Mouse (Mus musculus) limb, embryonic 15.5 days (tissue): ENCODE data around the gene Bag3. TPM values are rescaled to one million over a fixed set of nuclear protein-coding genes. Genes with fewer than 3 reads are reported as not detected.
A peak's percentile ranks its signal among the peaks of the same experiment; 100 is the strongest.

ENCODE experiments used
- ATAC-seq: fragments of 200-750 bp; cut with Nextera tagmentation; 2 replicates; pipeline ENCODE4 v1.8.0; 2017; ENCODE audit warnings: low read depth, moderate TSS enrichment; ENCODE audit not compliant: insufficient number of reproducible peaks, low FRiP score, low TSS enrichment
- H3K27ac ChIP-seq: fragments of 300-500 bp; sonication (generic); 2 replicates; pipeline ENCODE4 v1.5.1; 2015; ENCODE audit warnings: moderate library complexity, mild to moderate bottlenecking, inconsistent platforms
- H3K27me3 ChIP-seq: fragments of 300-500 bp; sonication (generic); 2 replicates; pipeline ENCODE4 v1.6.1; 2015; ENCODE audit warnings: inconsistent platforms
- H3K36me3 ChIP-seq: fragments of 300-500 bp; sonication (generic); 2 replicates; pipeline ENCODE4 v1.6.1; 2015; ENCODE audit warnings: inconsistent platforms
- H3K4me1 ChIP-seq: fragments of 300-500 bp; sonication (generic); 2 replicates; pipeline ENCODE4 v1.6.1; 2015; ENCODE audit warnings: inconsistent platforms
- H3K4me2 ChIP-seq: fragments of 300-500 bp; sonication (generic); 2 replicates; pipeline ENCODE4 v1.6.1; 2015; ENCODE audit warnings: mild to moderate bottlenecking, inconsistent platforms
- H3K4me3 ChIP-seq: fragments of 300-500 bp; sonication (generic); 2 replicates; pipeline ENCODE4 v1.5.1; 2015; ENCODE audit warnings: mild to moderate bottlenecking, inconsistent platforms
- H3K9ac ChIP-seq: fragments of 300-500 bp; sonication (generic); 2 replicates; pipeline ENCODE4 v1.6.1; 2015; ENCODE audit warnings: inconsistent platforms
- H3K9me3 ChIP-seq: fragments of 300-500 bp; sonication (generic); 2 replicates; pipeline ENCODE4 v1.6.1; 2016; ENCODE audit warnings: inconsistent platforms
- WGBS: fragments of 180-500 bp; shearing (Covaris S2); methylation state at CpG from one replicate; pipeline ENCODE4 v1.1.7; 2015; 5-methylcytosine and 5-hydroxymethylcytosine counted together
- polyA plus RNA-seq: library from polyadenylated mRNA; unstranded; fragments of >200 nt; fragmentation: Nextera tagmentation; extraction: Ambion mirVana; gene quantifications from 2 replicates; pipeline ENCODE4 v1.2.1, GENCODE M21; 2015

Gene Bag3
- polyA plus RNA-seq, 1 experiment from 2014 or later: 21.8 TPM

DNA sequence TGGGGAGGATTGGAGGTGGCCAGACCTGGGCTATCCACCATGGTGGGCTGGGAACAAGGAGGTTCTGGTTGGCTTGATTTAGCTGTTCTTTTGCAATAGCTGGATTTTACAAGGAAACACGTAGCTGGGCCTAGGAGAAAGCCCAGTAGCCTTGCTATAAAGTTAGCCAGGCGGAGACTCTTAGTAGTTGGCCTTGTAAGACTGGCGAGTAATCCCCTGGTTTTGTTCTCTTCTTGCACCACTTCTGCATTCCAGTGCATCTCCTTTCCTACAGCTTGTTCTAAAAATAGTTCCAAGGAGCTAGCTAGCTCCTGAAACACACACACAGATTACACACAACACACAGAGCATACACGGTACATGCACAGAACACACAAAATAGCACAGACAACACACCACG lies 15.4 kb downstream of the Bag3 start:
- no peaks in the 10 kb centered on the region for H3K9me3 ChIP-seq
- no peak overlapping the region for H3K9ac ChIP-seq
- H3K27ac ChIP-seq: no peak overlapping the region
- no peak for ATAC-seq
- H3K4me3 ChIP-seq: no peak overlapping the region
- H3K36me3 ChIP-seq: peaks cover 28% of the 10 kb centered on the region
- H3K4me1 ChIP-seq: peaks cover 34% of the 10 kb centered on the region
- H3K4me2 ChIP-seq: no peak overlapping the region
- H3K27me3 ChIP-seq: no peaks in the 10 kb centered on the region
- 59% methylated on average over 5 of the region's 5 CpGs for WGBS

DNA sequence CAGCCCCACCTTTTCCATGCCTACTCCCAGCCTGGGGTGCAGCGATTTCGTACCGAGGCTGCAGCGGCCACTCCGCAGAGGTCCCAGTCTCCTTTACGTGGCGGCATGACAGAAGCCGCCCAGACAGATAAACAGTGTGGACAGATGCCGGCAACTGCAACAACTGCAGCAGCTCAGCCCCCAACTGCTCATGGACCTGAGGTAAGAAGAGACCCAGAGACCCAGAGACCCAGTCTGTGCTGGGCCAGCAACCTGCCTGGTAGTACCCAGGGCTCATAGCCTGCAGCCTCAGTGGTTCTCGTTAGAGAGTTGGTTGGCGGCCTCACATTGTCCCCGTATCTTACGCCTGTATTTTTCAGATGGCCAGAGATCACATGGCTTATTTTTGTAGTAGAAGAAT lies 16.7 kb downstream of the Bag3 start:
- Histone ChIP-seq H3K4me1 (peaks cover 27% of the 10 kb centered on the region), H3K27ac (no peak overlapping the region)

DNA sequence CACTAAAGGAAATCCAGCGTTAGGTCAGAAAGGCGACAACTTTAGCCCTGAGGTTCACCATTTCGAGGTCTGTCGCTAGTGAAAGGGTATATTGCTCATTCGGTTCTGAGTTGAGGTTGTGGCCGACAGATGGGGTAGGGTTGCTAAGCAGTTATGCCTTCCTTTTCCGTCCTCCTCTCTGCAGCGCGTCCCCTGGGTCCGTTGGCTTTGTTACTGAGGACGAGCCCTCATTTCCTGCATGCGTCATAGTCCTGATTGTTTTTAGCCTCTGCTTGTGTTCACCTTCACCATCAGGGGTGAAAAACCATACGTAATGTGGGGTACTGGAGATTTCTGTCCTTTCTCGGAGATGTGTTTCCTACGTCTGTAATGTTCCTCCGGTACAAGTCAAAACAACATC lies 17.3 kb downstream of the Bag3 start:
- no peak for ATAC-seq
- Histone ChIP-seq H3K4me2 (no peak overlapping the region), H3K9me3 (no peaks in the 10 kb centered on the region), H3K36me3 (peaks cover 47% of the 10 kb centered on the region), H3K4me3 (no peak overlapping the region), H3K27me3 (no peaks in the 10 kb centered on the region), H3K9ac (no peak overlapping the region), H3K4me1 (peaks cover 22% of the 10 kb centered on the region), H3K27ac (peak overlapping the region; percentile 59)
- WGBS: 88% methylated on average over 16 of the region's 16 CpGs

More for the DNA sequence above, 16.7 kb downstream of the Bag3 start:
- Histone ChIP-seq H3K36me3 (peaks cover 41% of the 10 kb centered on the region), H3K4me2 (no peak overlapping the region), H3K4me3 (no peak overlapping the region), H3K27me3 (no peaks in the 10 kb centered on the region), H3K9ac (no peak overlapping the region), H3K9me3 (no peaks in the 10 kb centered on the region)
- WGBS: 92% methylated on average over 13 of the region's 13 CpGs
- ATAC-seq: no peak

DNA sequence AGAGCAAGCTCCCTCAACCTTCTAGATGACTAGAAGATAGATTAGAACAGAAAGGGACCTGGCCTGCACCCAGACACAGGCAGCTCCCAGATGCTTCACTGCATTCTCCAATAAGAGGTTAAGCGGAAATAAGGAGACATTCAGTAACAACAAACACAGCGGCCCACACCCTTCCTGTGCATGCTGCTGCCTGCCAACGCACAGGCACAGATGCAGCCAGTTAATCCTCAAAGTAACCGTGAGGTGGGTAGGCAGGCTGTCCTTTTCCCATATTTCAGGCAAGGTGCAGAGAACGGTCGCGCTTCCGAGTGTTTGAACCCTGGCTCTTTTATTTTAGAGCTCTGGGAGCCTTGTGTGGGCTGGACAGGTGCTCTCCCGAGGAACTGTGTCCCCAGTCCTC lies 17.8 kb downstream of the Bag3 start:
- no peak overlapping the region for H3K4me2 ChIP-seq
- H3K9me3 ChIP-seq: no peaks in the 10 kb centered on the region
- H3K27me3 ChIP-seq: no peaks in the 10 kb centered on the region
- peaks cover 52% of the 10 kb centered on the region for H3K36me3 ChIP-seq
- WGBS: 56% methylated on average over 9 of the region's 9 CpGs
- peak overlapping the region; percentile 59 for H3K27ac ChIP-seq
- no peak overlapping the region for H3K4me3 ChIP-seq
- H3K4me1 ChIP-seq: peaks cover 18% of the 10 kb centered on the region
- no peak for ATAC-seq
- H3K9ac ChIP-seq: no peak overlapping the region

DNA sequence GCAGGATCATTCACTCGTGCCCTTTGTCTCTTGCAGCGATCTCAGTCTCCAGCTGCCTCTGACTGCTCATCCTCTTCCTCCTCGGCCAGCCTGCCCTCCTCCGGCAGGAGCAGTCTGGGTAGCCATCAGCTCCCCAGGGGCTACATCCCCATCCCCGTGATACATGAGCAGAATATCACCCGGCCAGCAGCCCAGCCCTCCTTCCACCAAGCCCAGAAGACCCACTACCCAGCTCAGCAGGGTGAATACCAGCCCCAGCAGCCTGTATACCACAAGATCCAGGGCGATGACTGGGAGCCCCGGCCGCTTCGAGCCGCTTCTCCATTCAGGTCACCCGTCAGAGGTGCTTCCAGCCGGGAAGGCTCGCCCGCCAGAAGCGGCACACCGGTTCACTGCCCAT lies 18.4 kb downstream of the Bag3 start:
- no peak overlapping the region for H3K4me3 ChIP-seq
- WGBS: 88% methylated on average over 17 of the region's 17 CpGs
- ATAC-seq: no peak
- no peaks in the 10 kb centered on the region for H3K27me3 ChIP-seq
- H3K4me2 ChIP-seq: no peak overlapping the region
- no peaks in the 10 kb centered on the region for H3K9me3 ChIP-seq
- peaks cover 57% of the 10 kb centered on the region for H3K36me3 ChIP-seq
- 0 out of 2 replicates have a peak overlapping the region, but pooled peaks have one; percentile 59 for H3K27ac ChIP-seq
- no peak overlapping the region for H3K9ac ChIP-seq
- H3K4me1 ChIP-seq: peaks cover 18% of the 10 kb centered on the region

DNA sequence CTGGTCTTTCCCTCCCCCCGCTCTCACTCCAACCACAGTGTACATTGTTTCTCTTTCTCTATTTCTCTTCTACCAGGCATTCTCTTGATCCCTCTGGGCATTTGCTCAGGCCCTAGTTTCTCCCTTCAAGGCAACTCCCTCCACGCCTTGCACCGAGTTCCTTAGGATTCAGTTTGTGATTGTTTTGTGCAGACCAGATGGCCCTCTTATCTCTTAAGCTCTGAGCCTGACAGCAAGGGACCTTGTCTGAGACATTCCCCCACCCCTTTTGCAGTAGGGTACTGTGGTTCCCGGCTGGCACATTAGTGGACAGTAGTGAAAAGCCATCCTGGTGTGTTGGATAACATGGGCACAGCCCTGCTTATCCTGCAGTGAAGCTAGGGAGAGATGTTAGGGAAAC lies 19.1 kb downstream of the Bag3 start:
- Histone ChIP-seq H3K27ac (no peak overlapping the region), H3K4me1 (peaks cover 16% of the 10 kb centered on the region), H3K4me2 (no peak overlapping the region), H3K27me3 (no peaks in the 10 kb centered on the region), H3K4me3 (no peak overlapping the region), H3K36me3 (peaks cover 64% of the 10 kb centered on the region), H3K9ac (no peak overlapping the region), H3K9me3 (no peaks in the 10 kb centered on the region)
- WGBS: 65% methylated on average over 4 of the region's 4 CpGs
- no peak for ATAC-seq

DNA sequence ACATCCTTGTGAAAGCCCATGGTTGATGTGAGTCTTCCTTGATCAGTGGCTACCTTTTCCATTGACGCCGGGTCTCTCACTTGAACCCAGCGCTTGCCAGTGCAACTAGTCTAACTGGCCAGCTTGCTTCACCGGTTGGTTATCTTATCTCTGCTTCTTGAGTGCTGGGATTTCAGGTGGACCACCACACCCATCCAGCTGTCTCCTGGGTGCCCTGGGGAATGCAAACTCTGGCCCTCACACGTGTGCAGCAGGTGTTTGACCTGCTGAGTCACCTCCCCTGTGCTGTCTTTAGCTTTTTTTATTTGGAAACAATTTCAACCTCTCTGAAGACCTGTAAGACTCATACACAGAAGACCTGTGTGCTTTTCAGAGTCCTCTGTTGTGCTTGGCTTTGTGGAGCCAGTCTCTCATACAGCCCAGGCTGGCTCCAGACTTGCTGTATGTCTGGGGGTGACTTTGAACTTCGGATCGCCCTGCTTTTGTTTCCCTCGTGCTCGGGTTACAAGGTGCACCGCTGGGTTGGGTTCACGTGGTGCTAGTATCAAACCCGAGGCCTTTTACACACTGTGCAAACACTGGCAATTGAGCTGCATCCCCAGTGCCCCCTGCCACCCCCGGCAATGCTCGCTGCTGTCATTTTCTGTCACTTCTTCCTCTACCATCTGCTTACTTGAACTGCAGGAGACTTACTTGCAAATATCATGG lies 19.9 kb downstream of the Bag3 start:
- Histone ChIP-seq H3K9ac (no peak overlapping the region), H3K4me3 (no peak overlapping the region), H3K27me3 (no peaks in the 10 kb centered on the region), H3K4me1 (peaks cover 8% of the 10 kb centered on the region), H3K4me2 (no peak overlapping the region), H3K36me3 (peaks cover 72% of the 10 kb centered on the region), H3K9me3 (no peaks in the 10 kb centered on the region), H3K27ac (no peak overlapping the region)
- 78% methylated on average over 14 of the region's 14 CpGs for WGBS
- ATAC-seq: no peak

DNA sequence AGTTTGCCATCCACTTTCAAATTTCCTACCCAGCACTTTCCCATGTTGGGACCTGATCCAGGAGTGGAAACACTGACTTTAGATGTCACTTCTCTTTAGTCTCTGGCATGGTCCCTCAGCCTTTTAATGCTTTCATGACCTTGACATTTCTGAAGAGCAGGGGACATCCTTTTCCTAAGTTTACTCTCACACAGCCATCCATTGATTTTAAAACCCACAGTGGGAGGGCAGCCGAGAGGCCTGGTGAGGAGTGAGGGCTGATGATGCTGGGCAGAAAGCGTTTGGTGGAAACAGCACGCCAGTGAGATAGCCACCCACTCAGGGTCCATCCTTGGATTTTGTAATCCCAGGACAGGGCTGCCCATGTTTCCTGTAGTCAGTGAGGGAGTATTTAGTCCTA lies 20.5 kb downstream of the Bag3 start:
- Histone ChIP-seq H3K4me2 (no peak overlapping the region), H3K4me1 (peaks cover 3% of the 10 kb centered on the region; the same call in 1 of the 2 replicates), H3K36me3 (peaks cover 76% of the 10 kb centered on the region), H3K4me3 (no peak overlapping the region), H3K9ac (no peak overlapping the region), H3K27ac (no peak overlapping the region), H3K27me3 (no peaks in the 10 kb centered on the region), H3K9me3 (no peaks in the 10 kb centered on the region)
- WGBS: 94% methylated on average over 3 of the region's 3 CpGs
- ATAC-seq: no peak

DNA sequence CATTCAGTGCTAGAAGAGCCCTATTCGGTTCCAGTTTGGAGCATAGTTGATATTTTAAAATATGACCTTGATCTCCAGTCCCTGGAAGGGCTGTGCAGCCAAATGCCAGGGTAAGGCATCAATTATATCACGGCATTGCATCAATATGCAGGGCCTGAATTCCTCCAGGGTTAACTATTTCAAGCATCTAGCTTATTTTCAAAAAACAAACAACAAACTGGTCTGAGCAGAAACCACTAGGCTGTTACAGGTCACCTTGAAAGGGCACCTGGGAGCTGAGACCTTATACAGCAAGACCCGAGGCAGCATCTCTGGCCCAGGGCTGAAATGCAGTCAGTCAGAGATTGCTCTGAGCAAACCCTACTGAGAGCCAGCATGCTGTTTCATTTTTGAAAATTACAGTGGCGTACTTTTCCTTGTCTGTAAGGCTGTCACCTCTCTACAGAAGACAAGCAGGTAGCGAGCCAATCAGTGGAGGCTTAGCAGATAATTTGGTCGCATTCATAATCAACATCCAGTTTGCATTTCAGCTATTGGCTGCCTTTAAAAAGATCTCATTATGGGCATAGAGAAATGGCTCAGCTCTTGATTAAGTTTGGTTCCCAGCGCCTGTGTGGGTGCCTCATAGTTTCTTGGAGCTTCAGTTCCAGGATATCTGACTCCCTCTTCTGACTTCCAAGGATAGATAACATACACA lies 21.3 kb downstream of the Bag3 start:
- H3K4me2 ChIP-seq: no peak overlapping the region
- H3K27me3 ChIP-seq: no peaks in the 10 kb centered on the region
- WGBS: 87% methylated on average over 7 of the region's 7 CpGs
- no peak overlapping the region for H3K9ac ChIP-seq
- 0 out of 2 replicates have a peak, but pooled peaks cover 4% of the 10 kb centered on the region for H3K4me1 ChIP-seq
- no peak overlapping the region for H3K4me3 ChIP-seq
- no peaks in the 10 kb centered on the region for H3K9me3 ChIP-seq
- no peak overlapping the region for H3K27ac ChIP-seq
- peaks cover 76% of the 10 kb centered on the region for H3K36me3 ChIP-seq
- ATAC-seq: no peak

DNA sequence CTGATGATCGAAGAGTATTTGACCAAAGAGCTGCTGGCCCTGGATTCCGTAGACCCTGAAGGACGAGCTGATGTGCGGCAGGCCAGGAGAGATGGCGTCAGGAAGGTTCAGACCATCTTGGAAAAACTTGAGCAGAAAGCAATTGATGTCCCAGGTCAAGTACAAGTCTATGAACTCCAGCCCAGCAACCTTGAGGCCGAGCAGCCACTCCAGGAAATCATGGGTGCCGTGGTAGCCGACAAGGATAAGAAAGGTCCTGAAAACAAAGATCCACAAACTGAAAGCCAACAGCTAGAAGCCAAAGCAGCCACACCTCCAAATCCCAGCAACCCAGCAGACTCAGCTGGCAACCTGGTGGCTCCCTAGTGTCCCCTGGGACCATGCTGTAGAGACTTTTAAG lies 22.6 kb downstream of the Bag3 start:
- Histone ChIP-seq H3K27ac (no peak overlapping the region), H3K4me1 (peaks cover 4% of the 10 kb centered on the region; the same call in 1 of the 2 replicates), H3K27me3 (no peaks in the 10 kb centered on the region), H3K4me2 (no peak overlapping the region), H3K4me3 (no peak overlapping the region), H3K9ac (no peak overlapping the region), H3K36me3 (peaks cover 75% of the 10 kb centered on the region), H3K9me3 (no peaks in the 10 kb centered on the region)
- whole genome bisulfite sequencing: 94% methylated on average over 8 of the region's 8 CpGs
- ATAC-seq: no peak

DNA sequence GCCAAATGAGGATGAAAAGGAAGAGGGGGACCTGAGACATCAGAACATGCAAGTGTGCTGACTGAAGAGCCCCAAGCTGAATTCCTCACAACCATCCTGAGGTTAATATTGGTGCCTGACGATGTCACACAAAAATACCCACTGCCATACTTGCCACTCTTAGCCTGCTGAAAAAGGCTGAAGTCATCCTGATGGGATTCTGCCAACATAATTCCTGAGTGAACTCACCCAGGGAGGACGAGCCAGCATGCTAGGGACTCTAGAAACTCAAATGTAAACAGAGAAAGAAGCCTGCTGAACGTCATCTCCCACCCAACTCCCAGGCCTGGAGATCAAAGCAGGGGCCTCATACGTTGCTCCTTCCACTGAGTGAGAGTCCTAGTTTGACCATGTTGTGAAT lies 25.7 kb downstream of the Bag3 start:
- no peak for ATAC-seq
- Histone ChIP-seq H3K9ac (no peak overlapping the region), H3K4me2 (no peak overlapping the region), H3K27ac (no peak overlapping the region), H3K4me3 (no peak overlapping the region), H3K9me3 (no peaks in the 10 kb centered on the region), H3K27me3 (no peaks in the 10 kb centered on the region), H3K4me1 (peaks cover 10% of the 10 kb centered on the region), H3K36me3 (peaks cover 45% of the 10 kb centered on the region)
- 30% methylated on average over 4 of the region's 4 CpGs for WGBS

DNA sequence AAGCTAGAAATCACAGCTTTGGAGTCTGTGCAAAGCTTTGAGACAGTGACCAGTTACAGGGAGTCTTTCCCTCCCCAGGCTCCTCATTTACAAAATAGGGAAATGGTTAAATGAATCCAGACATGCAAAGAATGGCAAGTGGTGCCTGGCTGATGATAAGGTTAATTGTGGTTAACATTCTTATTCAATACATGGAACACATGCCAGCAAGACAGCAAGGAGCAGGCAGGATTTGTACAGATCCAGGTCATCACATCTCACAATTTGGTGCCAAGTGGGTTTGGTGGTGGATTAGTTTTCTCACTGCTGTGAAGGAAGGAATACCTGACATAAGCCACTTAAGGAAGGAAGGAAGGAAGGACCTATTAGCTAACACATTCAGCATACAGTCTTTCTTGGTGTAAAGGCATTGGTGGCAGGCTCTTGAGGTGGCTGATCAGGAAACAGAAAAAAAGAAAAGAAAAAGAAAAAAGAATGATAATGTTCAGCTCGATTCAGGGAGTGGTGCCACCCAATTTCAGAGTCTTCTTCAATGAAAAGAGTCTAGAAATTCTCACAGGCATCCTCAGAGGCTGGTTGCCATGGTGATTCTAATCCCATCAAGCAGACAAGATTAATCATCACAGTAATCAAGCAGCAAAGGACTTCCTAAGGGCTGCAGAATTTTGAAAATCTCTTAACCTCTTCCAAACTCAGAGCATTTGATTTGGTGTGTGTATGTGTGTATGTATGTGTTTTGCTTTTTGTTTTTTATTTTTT lies 27.1 kb downstream of the Bag3 start:
- H3K27me3 ChIP-seq: no peaks in the 10 kb centered on the region
- peaks cover 15% of the 10 kb centered on the region for H3K4me1 ChIP-seq
- no peak overlapping the region for H3K4me3 ChIP-seq
- no peak overlapping the region for H3K4me2 ChIP-seq
- H3K9me3 ChIP-seq: no peaks in the 10 kb centered on the region
- H3K9ac ChIP-seq: no peak overlapping the region
- ATAC-seq: no peak
- no peak overlapping the region for H3K27ac ChIP-seq
- peaks cover 31% of the 10 kb centered on the region for H3K36me3 ChIP-seq
- WGBS: 35% methylated on average over 1 of the region's 1 CpGs
